Mouse (Mus musculus) MEL (cell line): ENCODE measurements around the gene Psmd5. TPM values are rescaled to one million over a fixed set of nuclear protein-coding genes. Genes with fewer than 3 reads are reported as not detected.

Source experiments
- DNase-seq: peaks from one replicate; pipeline ENCODE4 v3.0.0; 2011; ENCODE audit warnings: low read depth, low spot score
- H3K27ac ChIP-seq: 2 replicates; pipeline ENCODE4 v1.5.1; 2012; ENCODE audit warnings: low read depth, mild to moderate bottlenecking, control low read depth, low read length, moderate library complexity; ENCODE audit not compliant: control insufficient read depth
- H3K27me3 ChIP-seq, 2 experiments: fragments of 150-350 bp in 1 of 2; sonication (generic) in 1 of 2; 2 replicates each; pipeline ENCODE4 v1.6.1; 2012; ENCODE audit warnings: low read length in 2 of 2, mild to moderate bottlenecking in 2 of 2, improper control_type of control experiment in 1 of 2, moderate library complexity in 1 of 2; ENCODE audit not compliant: insufficient read depth in 2 of 2, control insufficient read depth in 1 of 2
- H3K36me3 ChIP-seq, 2 experiments: 2 replicates each; pipeline ENCODE4 v1.6.1; 2012 to 2014; ENCODE audit warnings: low read length in 2 of 2, improper control_type of control experiment in 1 of 2, inconsistent platforms in 1 of 2, mild to moderate bottlenecking in 1 of 2; ENCODE audit not compliant: insufficient read depth in 2 of 2, control insufficient read depth in 1 of 2
- H3K4me1 ChIP-seq, 2 experiments: fragments of 150-350 bp in 1 of 2; sonication (generic) in 1 of 2; 2 replicates each; pipeline ENCODE4 v1.6.1; 2012; ENCODE audit warnings: low read length in 2 of 2, improper control_type of control experiment in 1 of 2, mild to moderate bottlenecking in 1 of 2; ENCODE audit not compliant: insufficient read depth in 2 of 2, control insufficient read depth in 1 of 2
- H3K4me3 ChIP-seq, 2 experiments: fragments of 150-350 bp in 1 of 2; sonication (generic) in 1 of 2; 2 replicates each; pipeline ENCODE4 v1.5.1; 2012; ENCODE audit warnings: low read depth in 2 of 2, low read length in 2 of 2, mild to moderate bottlenecking in 2 of 2, moderate library complexity in 2 of 2, control low read depth in 1 of 2, improper control_type of control experiment in 1 of 2; ENCODE audit not compliant: control insufficient read depth in 1 of 2, insufficient read depth in 1 of 2
- H3K79me2 ChIP-seq: 2 replicates; pipeline ENCODE4 v1.6.1; 2012; ENCODE audit warnings: mild to moderate bottlenecking, low read length, moderate library complexity; ENCODE audit not compliant: control insufficient read depth, poor library complexity, insufficient read depth
- H3K9ac ChIP-seq: 2 replicates; pipeline ENCODE4 v1.6.1; 2012; ENCODE audit warnings: low read depth, mild to moderate bottlenecking, control low read depth, low read length, moderate library complexity; ENCODE audit not compliant: control insufficient read depth, poor library complexity, severe bottlenecking
- H3K9me3 ChIP-seq: fragments of 150-350 bp; sonication (generic); replicated peaks from 2 replicates; pipeline ENCODE4 v1.6.1; 2012; ENCODE audit warnings: mild to moderate bottlenecking, low read length, improper control_type of control experiment, moderate library complexity; ENCODE audit not compliant: insufficient read depth
- CHD1 ChIP-seq: IDR thresholded peaks from 2 replicates; pipeline ENCODE4 v1.6.1; 2012; ENCODE audit warnings: low read depth, mild to moderate bottlenecking, inconsistent platforms, low read length, improper control_type of control experiment
- ELF1 ChIP-seq: IDR thresholded peaks from 2 replicates; pipeline ENCODE4 v1.6.1; 2014; ENCODE audit warnings: low read depth, mild to moderate bottlenecking, inconsistent platforms, low read length, improper control_type of control experiment, moderate library complexity
- GABPA ChIP-seq: IDR thresholded peaks from 2 replicates; pipeline ENCODE4 v1.6.1; 2012; ENCODE audit warnings: low read depth, mild to moderate bottlenecking, inconsistent platforms, low read length, improper control_type of control experiment, moderate library complexity
- GATA1 ChIP-seq: IDR thresholded peaks from 2 replicates; pipeline ENCODE4 v1.6.1; 2011; ENCODE audit warnings: low read depth, low read length, improper control_type of control experiment
- HCFC1 ChIP-seq: IDR thresholded peaks from 2 replicates; pipeline ENCODE4 v1.6.1; 2012; ENCODE audit warnings: low read depth, mild to moderate bottlenecking, inconsistent platforms, low read length, improper control_type of control experiment, moderate library complexity
- JUND ChIP-seq: IDR thresholded peaks from 2 replicates; pipeline ENCODE4 v1.6.1; 2011; ENCODE audit warnings: low read depth, mild to moderate bottlenecking, improper control_type of control experiment, low read length
- KAT2A ChIP-seq: conservative IDR thresholded peaks from 2 replicates; pipeline ENCODE4 v1.6.1; 2012; ENCODE audit warnings: low read depth, low read length, improper control_type of control experiment, inconsistent platforms
- MAFK ChIP-seq: IDR thresholded peaks from 2 replicates; pipeline ENCODE4 v1.6.1; 2011; ENCODE audit warnings: low read depth, mild to moderate bottlenecking, low read length, improper control_type of control experiment, borderline replicate concordance
- MAX ChIP-seq: IDR thresholded peaks from 2 replicates; pipeline ENCODE4 v1.6.1; 2011; ENCODE audit warnings: low read length, improper control_type of control experiment
- MEF2A ChIP-seq: IDR thresholded peaks from 2 replicates; pipeline ENCODE4 v1.6.1; 2014; ENCODE audit warnings: low read depth, mild to moderate bottlenecking, inconsistent platforms, low read length, improper control_type of control experiment; ENCODE audit not compliant: poor library complexity, insufficient replicate concordance, severe bottlenecking; ENCODE audit errors: extremely low read depth
- MXI1 ChIP-seq: IDR thresholded peaks from 2 replicates; pipeline ENCODE4 v1.6.1; 2011; ENCODE audit warnings: mild to moderate bottlenecking, low read depth, low read length, improper control_type of control experiment
- MYB ChIP-seq: IDR thresholded peaks from 2 replicates; pipeline ENCODE4 v1.6.1; 2011; ENCODE audit warnings: mild to moderate bottlenecking, low read depth, low read length, improper control_type of control experiment
- MYC ChIP-seq: IDR thresholded peaks from 2 replicates; pipeline ENCODE4 v1.6.1; 2011; ENCODE audit warnings: low read depth, mild to moderate bottlenecking, low read length, improper control_type of control experiment, moderate library complexity
- NELFE ChIP-seq: IDR thresholded peaks from 2 replicates; pipeline ENCODE4 v1.6.1; 2011; ENCODE audit warnings: low read depth, low read length, improper control_type of control experiment
- NRF1 ChIP-seq: IDR thresholded peaks from 2 replicates; pipeline ENCODE4 v1.6.1; 2014; ENCODE audit warnings: low read depth, mild to moderate bottlenecking, inconsistent platforms, low read length, improper control_type of control experiment, moderate library complexity; ENCODE audit not compliant: poor library complexity, insufficient read depth, severe bottlenecking
- POLR2AphosphoS2 ChIP-seq: IDR thresholded peaks from 2 replicates; pipeline ENCODE4 v1.6.1; 2011; ENCODE audit warnings: low read length, improper control_type of control experiment
- RAD21 ChIP-seq: IDR thresholded peaks from 2 replicates; pipeline ENCODE4 v1.6.1; 2011; ENCODE audit warnings: mild to moderate bottlenecking, low read depth, low read length, improper control_type of control experiment
- RCOR1 ChIP-seq: IDR thresholded peaks from 2 replicates; pipeline ENCODE4 v1.6.1; 2012; ENCODE audit warnings: low read depth, mild to moderate bottlenecking, inconsistent platforms, low read length, improper control_type of control experiment
- SMC3 ChIP-seq: IDR thresholded peaks from 2 replicates; pipeline ENCODE4 v1.6.1; 2011; ENCODE audit warnings: low read depth, low read length, improper control_type of control experiment
- TAL1 ChIP-seq: IDR thresholded peaks from 2 replicates; pipeline ENCODE4 v1.6.1; 2012; ENCODE audit warnings: mild to moderate bottlenecking, inconsistent platforms, low read length, moderate library complexity, mixed read lengths
- TCF12 ChIP-seq: IDR thresholded peaks from 2 replicates; pipeline ENCODE4 v1.6.1; 2014; ENCODE audit warnings: low read depth, mild to moderate bottlenecking, inconsistent platforms, low read length, improper control_type of control experiment, moderate library complexity
- USF1 ChIP-seq: IDR thresholded peaks from 2 replicates; pipeline ENCODE4 v1.6.1; 2014; ENCODE audit warnings: low read depth, mild to moderate bottlenecking, inconsistent platforms, low read length, improper control_type of control experiment, moderate library complexity
- ZKSCAN1 ChIP-seq: IDR thresholded peaks from 2 replicates; pipeline ENCODE4 v1.6.1; 2012; ENCODE audit warnings: low read depth, mild to moderate bottlenecking, inconsistent platforms, low read length, improper control_type of control experiment, moderate library complexity
- polyA plus RNA-seq, 2 experiments: library from polyadenylated mRNA; stranded (reverse) in 1 of 2; unstranded in 1 of 2; fragments of >175 nt in 1 of 2; fragments of >200 nt in 1 of 2; gene quantifications; 2 replicates each; pipeline versions ENCODE4 v1.2.1 to v1.2.4; 2012; ENCODE audit warnings: low replicate concordance in 2 of 2, low read depth in 1 of 2; ENCODE audit not compliant: insufficient read length in 2 of 2, insufficient read depth in 1 of 2, missing spikeins in 1 of 2
- total RNA-seq: library from RNA; depleted of rRNA; stranded (reverse); fragments of 300-350 nt; gene quantifications from 2 replicates; pipeline ENCODE4 v1.2.3, GENCODE M21; 2012

The Psmd5 gene
- total and polyA plus RNA-seq, 3 experiments = 48.1 to 70.3 TPM; not detected in 1

GRCm38 (mm10) chr2:34843211-34843939 lies 31.4 kb downstream of the Psmd5 start:
- no peaks in the 10 kb centered on the region for H3K9me3 ChIP-seq

DNA sequence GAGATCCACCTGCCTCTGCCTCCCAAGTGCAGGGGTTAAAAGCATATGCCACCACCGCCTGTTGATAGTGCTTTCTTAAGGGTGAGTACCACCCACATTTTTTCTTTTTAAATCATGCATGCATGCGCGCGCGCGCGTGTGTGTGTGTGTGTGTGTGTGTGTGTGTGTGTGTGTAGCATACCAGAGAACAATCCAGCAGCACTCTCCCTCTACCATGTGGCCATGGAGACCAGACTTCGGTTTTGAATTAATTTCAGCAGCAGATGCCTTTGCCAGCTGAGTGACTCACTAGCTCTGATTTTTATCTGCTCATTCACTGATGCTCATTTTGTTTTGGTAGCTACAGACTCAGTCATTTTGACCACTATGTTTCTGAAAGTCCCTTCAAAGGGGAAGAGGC lies 33.1 kb downstream of the Psmd5 start:
- H3K4me1 ChIP-seq = no peaks in the 10 kb centered on the region; a peak in 1 of 4 replicates
- DNase-seq = no peak
- no peak overlapping the region for H3K9ac ChIP-seq
- no peak overlapping the region for H3K4me3 ChIP-seq
- H3K36me3 ChIP-seq = no peaks in the 10 kb centered on the region
- TF ChIP-seq MYB = no peak
- TF ChIP-seq ELF1 = no peak
- TF ChIP-seq MXI1 = no peak
- TF ChIP-seq NELFE = no peak
- TF ChIP-seq MAX = no peak
- no peak for TF ChIP-seq RAD21
- TF ChIP-seq NRF1 = no peak
- no peak for TF ChIP-seq MAFK
- no peak for TF ChIP-seq TAL1
- no peak for TF ChIP-seq USF1
- no peaks in the 10 kb centered on the region for H3K9me3 ChIP-seq
- no peak overlapping the region for H3K27ac ChIP-seq
- 0 out of 4 replicates have a peak, but pooled peaks cover 0 to 1% of the 10 kb centered on the region in 2 experiments for H3K27me3 ChIP-seq
- H3K79me2 ChIP-seq = no peaks in the 10 kb centered on the region

More at GRCm38 (mm10) chr2:34843211-34843939, 31.4 kb downstream of the Psmd5 start:
- Histone ChIP-seq H3K27me3 (no peaks in the 10 kb centered on the region), H3K27ac (no peak overlapping the region), H3K79me2 (no peaks in the 10 kb centered on the region), H3K36me3 (no peaks in the 10 kb centered on the region), H3K9ac (no peak overlapping the region), H3K4me1 (no peaks in the 10 kb centered on the region; a peak in 1 of 4 replicates), H3K4me3 (no peak overlapping the region)
- TF ChIP-seq TCF12 (no peak), RCOR1 (no peak), ZKSCAN1 (no peak), POLR2AphosphoS2 (no peak), HCFC1 (no peak), KAT2A (no peak), SMC3 (no peak), GABPA (no peak), MEF2A (no peak), USF1 (no peak), CHD1 (no peak), JUND (no peak), MAX (no peak), MYC (no peak), GATA1 (no peak), NRF1 (no peak)
- no peak for DNase-seq
